Mouse (Mus musculus): ENCODE data around the gene Pin4. TPM values are rescaled to one million over a fixed set of nuclear protein-coding genes. Genes with fewer than 3 reads are reported as not detected.
"Not testable (repeated sequence)": the region's sequence is repeated elsewhere in the genome, so short reads cannot be mapped to it uniquely, and the experiment has no call there.

The Pin4 gene
- total and polyA plus RNA-seq, 2 experiments from 2014 or later, result 5.3 to 50.1 TPM

GRCm38 (mm10) chrX:102094381-102094904, 24.8 kb upstream of the Pin4 start:
- no peak overlapping the region for H3K4me2 ChIP-seq (ENCODE audit: low read depth, low read length)
- no peaks in the 10 kb centered on the region for H3K27me3 ChIP-seq (ENCODE audit: insufficient read depth, low read length)
- H3K4me1 ChIP-seq (ENCODE audit: insufficient read depth, low read length), result no peaks in the 10 kb centered on the region
- no peak overlapping the region for H3K27ac ChIP-seq
- no peak for DNase-seq (ENCODE audit: low spot score)
- 73% methylated on average over 7 of the region's 7 CpGs for WGBS
- no peak overlapping the region for H3K4me3 ChIP-seq (ENCODE audit: low read length)
- H3K36me3 ChIP-seq (ENCODE audit: insufficient read depth, low read length), result no peaks in the 10 kb centered on the region
- H3K9me3 ChIP-seq (ENCODE audit: low read length), result no peaks in the 10 kb centered on the region
- no peak for ATAC-seq
- H3K9ac ChIP-seq (replicated peaks; ENCODE audit: low read length), result no peak overlapping the region
- TF ChIP-seq CTCF (IDR thresholded peaks at IDR 0.05; ENCODE audit: low read depth), result no peak

- Histone ChIP-seq H3K4me3 (ENCODE audit: low read length) (no peak overlapping the region), H3K4me2 (ENCODE audit: low read depth, low read length) (no peak overlapping the region), H3K36me3 (ENCODE audit: insufficient read depth, low read length) (no peaks in the 10 kb centered on the region), H3K4me1 (ENCODE audit: insufficient read depth, low read length) (no peaks in the 10 kb centered on the region), H3K9me3 (ENCODE audit: low read length) (no peaks in the 10 kb centered on the region), H3K27me3 (ENCODE audit: insufficient read depth, low read length) (no peaks in the 10 kb centered on the region), H3K27ac (no peak overlapping the region), H3K9ac (replicated peaks; ENCODE audit: low read length) (no peak overlapping the region)
- TF ChIP-seq CTCF (IDR thresholded peaks at IDR 0.05; ENCODE audit: low read depth), result no peak
- no peak for DNase-seq (ENCODE audit: low spot score)
- no peak for ATAC-seq
- WGBS, result 64% methylated on average over 7 of the region's 7 CpGs
Measured at GRCm38 (mm10) chrX:102101886-102102285, 17.4 kb upstream of the Pin4 start.

GRCm38 (mm10) chrX:102103830-102104229, 15.4 kb upstream of the Pin4 start:
- H3K9me3 ChIP-seq (ENCODE audit: low read length); H3K4me1 ChIP-seq (ENCODE audit: insufficient read depth, low read length); DNase-seq (ENCODE audit: low spot score); H3K4me2 ChIP-seq (ENCODE audit: low read depth, low read length); H3K27me3 ChIP-seq (ENCODE audit: insufficient read depth, low read length); H3K27ac ChIP-seq; H3K4me3 ChIP-seq (ENCODE audit: low read length); ATAC-seq; H3K36me3 ChIP-seq (ENCODE audit: insufficient read depth, low read length); H3K9ac ChIP-seq (replicated peaks; ENCODE audit: low read length): not testable (repeated sequence)
- 74% methylated on average over 2 of the region's 2 CpGs for WGBS

GRCm38 (mm10) chrX:102109349-102109748, 9.9 kb upstream of the Pin4 start:
- WGBS, result 83% methylated on average over 5 of the region's 5 CpGs
- not testable (repeated sequence) for H3K4me2 ChIP-seq (ENCODE audit: low read depth, low read length); H3K27me3 ChIP-seq (ENCODE audit: insufficient read depth, low read length); H3K9ac ChIP-seq (replicated peaks; ENCODE audit: low read length); H3K9me3 ChIP-seq (ENCODE audit: low read length); DNase-seq (ENCODE audit: low spot score); ATAC-seq; H3K4me3 ChIP-seq (ENCODE audit: low read length); H3K27ac ChIP-seq; H3K36me3 ChIP-seq (ENCODE audit: insufficient read depth, low read length); H3K4me1 ChIP-seq (ENCODE audit: insufficient read depth, low read length)

DNA sequence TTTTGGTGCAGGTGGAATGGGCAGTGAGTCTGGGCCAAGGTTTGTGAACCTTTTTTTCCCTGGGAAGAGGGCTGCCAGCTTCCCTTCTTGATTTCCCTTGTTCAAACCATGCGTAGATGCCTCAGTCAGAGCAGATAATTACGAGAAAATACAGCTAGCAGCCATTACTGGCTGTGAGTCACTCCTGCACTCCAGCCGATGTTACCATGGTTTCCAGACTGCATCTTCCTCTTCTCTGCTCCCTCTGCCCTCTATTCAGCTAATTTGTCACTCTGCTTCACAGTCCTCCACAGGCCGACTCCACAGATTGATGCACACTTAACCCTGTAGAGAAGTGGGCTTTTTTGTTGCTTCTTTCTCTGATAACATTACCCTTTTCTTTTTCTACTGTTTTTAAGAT, 3.6 kb upstream of the Pin4 start:
- peak; percentile 28 for DNase-seq (ENCODE audit: low spot score)
- H3K4me1 ChIP-seq (ENCODE audit: insufficient read depth, low read length), result no peaks in the 10 kb centered on the region
- H3K9ac ChIP-seq (replicated peaks; ENCODE audit: low read length), result no peak overlapping the region
- TF ChIP-seq CTCF (IDR thresholded peaks at IDR 0.05; ENCODE audit: low read depth), result no peak
- no peaks in the 10 kb centered on the region for H3K9me3 ChIP-seq (ENCODE audit: low read length)
- H3K27ac ChIP-seq, result peak overlapping the region; percentile 52; the same call in 1 of the 2 replicates
- no peaks in the 10 kb centered on the region for H3K27me3 ChIP-seq (ENCODE audit: insufficient read depth, low read length)
- no peak overlapping the region for H3K4me2 ChIP-seq (ENCODE audit: low read depth, low read length)
- WGBS, result 31% methylated on average over 4 of the region's 4 CpGs
- H3K4me3 ChIP-seq (ENCODE audit: low read length), result no peak overlapping the region
- H3K36me3 ChIP-seq (ENCODE audit: insufficient read depth, low read length), result no peaks in the 10 kb centered on the region
- ATAC-seq, result no peak

GRCm38 (mm10) chrX:102121321-102121720, 2.1 kb downstream of the Pin4 start:
- H3K9me3 ChIP-seq (ENCODE audit: low read length), result no peaks in the 10 kb centered on the region
- no peak overlapping the region for H3K9ac ChIP-seq (replicated peaks; ENCODE audit: low read length)
- H3K4me2 ChIP-seq (ENCODE audit: low read depth, low read length), result no peak overlapping the region
- no peak for TF ChIP-seq CTCF (IDR thresholded peaks at IDR 0.05; ENCODE audit: low read depth)
- H3K36me3 ChIP-seq (ENCODE audit: insufficient read depth, low read length), result no peaks in the 10 kb centered on the region
- H3K4me1 ChIP-seq (ENCODE audit: insufficient read depth, low read length), result no peaks in the 10 kb centered on the region
- WGBS, result 73% methylated on average over 2 of the region's 2 CpGs
- no peak for DNase-seq (ENCODE audit: low spot score)
- no peak overlapping the region for H3K27ac ChIP-seq
- H3K4me3 ChIP-seq (ENCODE audit: low read length), result no peak overlapping the region
- no peaks in the 10 kb centered on the region for H3K27me3 ChIP-seq (ENCODE audit: insufficient read depth, low read length)
- ATAC-seq, result no peak

DNA sequence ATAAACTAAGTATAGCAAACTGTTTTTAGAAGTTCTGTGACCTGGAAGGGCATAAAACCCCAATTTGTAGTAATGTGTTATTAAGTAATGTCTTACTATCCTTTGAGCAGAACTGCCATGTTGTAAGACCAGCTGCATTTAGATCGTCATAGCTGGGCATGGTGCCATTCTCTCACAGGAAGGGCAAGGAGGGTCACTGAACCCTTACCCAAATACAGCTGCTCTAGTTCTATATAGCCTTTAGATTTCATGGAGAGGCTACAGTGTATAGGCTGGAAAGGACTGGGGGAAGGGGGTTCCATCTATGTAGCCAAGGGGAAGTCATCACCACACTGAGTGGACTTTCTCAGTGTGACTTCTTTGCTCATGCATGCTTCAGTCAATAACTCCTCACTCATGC, 21.9 kb downstream of the Pin4 start:
- H3K27me3 ChIP-seq (ENCODE audit: insufficient read depth, low read length), result no peaks in the 10 kb centered on the region
- no peak for TF ChIP-seq CTCF (IDR thresholded peaks at IDR 0.05; ENCODE audit: low read depth)
- H3K4me2 ChIP-seq (ENCODE audit: low read depth, low read length), result no peak overlapping the region
- no peak overlapping the region for H3K4me3 ChIP-seq (ENCODE audit: low read length)
- no peaks in the 10 kb centered on the region for H3K9me3 ChIP-seq (ENCODE audit: low read length)
- no peaks in the 10 kb centered on the region for H3K36me3 ChIP-seq (ENCODE audit: insufficient read depth, low read length)
- DNase-seq (ENCODE audit: low spot score) (no peak), ATAC-seq (no peak)
- H3K9ac ChIP-seq (replicated peaks; ENCODE audit: low read length), result no peak overlapping the region
- H3K27ac ChIP-seq, result no peak overlapping the region
- WGBS, result 76% methylated on average over 1 of the region's 1 CpGs
- H3K4me1 ChIP-seq (ENCODE audit: insufficient read depth, low read length), result no peaks in the 10 kb centered on the region

All from hindbrain, postnatal 0 days (tissue).